Mouse (Mus musculus) bone marrow, adult 2 months (tissue): Measurements from ENCODE around the gene Acp6.

Experiments
- CTCF ChIP-seq: fragments of 200-500 bp; IDR thresholded peaks from 2 replicates; pipeline ENCODE4 v1.5.1; 2011; ENCODE audit warnings: low read length, control low read depth; ENCODE audit not compliant: control insufficient read depth, insufficient read depth
- POLR2A ChIP-seq: fragments of 200-500 bp; IDR thresholded peaks from 2 replicates; pipeline ENCODE4 v1.6.1; 2011; ENCODE audit warnings: low read depth, mild to moderate bottlenecking, control low read depth, low read length, borderline replicate concordance; ENCODE audit not compliant: control insufficient read depth

DNA sequence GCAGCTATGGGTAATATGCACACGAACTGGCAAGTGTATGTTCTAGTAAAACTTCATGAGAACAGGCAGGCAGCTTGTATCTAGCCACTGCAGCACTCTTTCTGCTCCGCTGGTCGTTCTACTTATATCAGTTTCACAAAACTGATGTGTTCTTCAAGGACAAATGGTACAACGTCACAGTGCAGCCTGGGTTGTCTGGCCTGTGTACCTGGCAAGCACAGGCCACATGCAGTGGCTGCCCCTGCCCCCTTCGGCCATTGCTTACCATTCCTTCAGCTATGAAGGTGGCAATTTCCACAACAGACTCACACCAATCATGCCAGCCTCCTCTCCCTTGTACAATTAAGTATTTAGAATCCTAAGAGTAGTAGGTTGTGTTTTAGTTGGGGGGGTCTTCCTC, 14.1 kb downstream of the Acp6 start:
- no peak for TF ChIP-seq CTCF
- TF ChIP-seq POLR2A, result no peak
